Mouse (Mus musculus): ENCODE measurements around the gene Thrap3. TPM values are rescaled to one million over a fixed set of nuclear protein-coding genes. Genes with fewer than 3 reads are reported as not detected.

Thrap3 gene
- 46.6 and 55.7 TPM in 2 replicates for polyA plus RNA-seq (2012; rRNA removed)

DNA sequence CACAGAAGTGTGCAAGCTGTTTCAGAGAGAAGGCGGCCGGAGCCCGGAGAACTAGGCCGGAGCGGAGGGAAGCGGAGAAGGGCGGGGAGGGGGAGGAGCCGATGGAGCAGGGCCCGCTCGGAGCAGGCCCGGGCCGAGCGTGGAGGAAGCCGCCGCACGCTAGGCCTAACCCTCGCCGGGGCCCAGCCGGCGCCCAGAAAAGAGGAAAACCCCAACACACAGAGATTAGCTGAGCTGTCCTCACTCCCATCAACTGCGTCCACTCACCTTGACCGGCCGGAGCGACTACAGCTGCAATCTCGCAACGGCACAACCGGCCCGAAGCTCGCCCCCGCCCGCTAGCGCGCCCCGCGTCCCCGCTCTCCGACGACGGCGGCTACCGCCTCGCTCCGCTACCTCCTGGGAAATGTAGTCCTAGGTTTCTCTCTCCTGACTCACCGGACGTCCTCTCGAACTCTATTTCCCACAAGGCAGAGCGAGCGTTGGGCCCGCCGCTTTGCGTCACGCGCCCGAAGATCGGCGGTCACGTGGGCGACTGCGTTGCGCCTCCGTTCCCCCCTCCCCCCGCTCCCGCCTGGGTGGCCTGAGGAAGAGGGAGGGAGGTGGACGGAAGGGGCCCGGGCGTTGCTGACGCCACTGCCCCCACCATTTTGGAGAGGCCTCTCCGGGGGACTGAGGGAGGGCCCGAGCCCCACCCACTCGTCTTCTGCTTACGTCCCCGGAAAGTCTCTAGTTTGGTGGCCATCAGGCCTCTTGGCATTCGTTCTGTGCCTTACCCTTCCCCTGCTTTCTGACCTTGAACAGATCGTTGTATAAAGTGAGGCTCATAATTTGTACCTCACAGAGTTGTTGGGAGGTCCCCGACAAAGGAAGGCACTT, at the start of gene Thrap3:
Gene Thrap3 (minus strand): TSS at position 458 of the 879 bp plus-strand sequence.

DNA sequence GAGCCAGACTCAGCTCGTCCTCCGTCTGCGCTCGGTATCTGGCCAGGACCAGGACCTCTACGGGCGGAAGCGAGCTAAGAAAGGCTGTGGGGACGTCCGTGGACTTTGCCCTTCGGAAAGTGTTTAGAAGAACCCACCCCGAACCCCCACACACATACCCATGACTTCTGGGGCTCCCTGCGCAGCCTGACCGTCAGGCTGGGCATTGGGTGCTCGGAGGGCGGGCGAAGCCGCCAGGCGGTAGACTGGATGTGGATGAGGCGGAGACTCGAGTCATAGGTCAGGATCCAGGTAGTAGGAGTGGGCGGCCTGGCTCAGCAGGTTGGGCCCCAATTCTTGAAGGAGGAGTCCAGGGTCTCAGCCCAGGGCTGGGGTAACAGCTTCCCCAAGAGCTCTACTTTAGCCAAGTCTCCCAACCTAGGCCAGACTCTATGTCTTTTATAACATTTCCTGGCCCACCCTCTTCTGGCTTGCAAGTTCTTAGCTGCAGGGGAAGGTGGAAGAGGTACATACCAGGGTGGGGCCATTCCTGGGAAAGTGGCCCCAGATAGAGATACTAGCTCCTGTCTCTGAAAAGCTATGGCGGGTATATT, 39.4 kb downstream of the Thrap3 start, which contains the start of gene Sh3d21:
Gene Sh3d21 (minus strand): TSS at position 425 of the 593 bp plus-strand sequence.

DNA sequence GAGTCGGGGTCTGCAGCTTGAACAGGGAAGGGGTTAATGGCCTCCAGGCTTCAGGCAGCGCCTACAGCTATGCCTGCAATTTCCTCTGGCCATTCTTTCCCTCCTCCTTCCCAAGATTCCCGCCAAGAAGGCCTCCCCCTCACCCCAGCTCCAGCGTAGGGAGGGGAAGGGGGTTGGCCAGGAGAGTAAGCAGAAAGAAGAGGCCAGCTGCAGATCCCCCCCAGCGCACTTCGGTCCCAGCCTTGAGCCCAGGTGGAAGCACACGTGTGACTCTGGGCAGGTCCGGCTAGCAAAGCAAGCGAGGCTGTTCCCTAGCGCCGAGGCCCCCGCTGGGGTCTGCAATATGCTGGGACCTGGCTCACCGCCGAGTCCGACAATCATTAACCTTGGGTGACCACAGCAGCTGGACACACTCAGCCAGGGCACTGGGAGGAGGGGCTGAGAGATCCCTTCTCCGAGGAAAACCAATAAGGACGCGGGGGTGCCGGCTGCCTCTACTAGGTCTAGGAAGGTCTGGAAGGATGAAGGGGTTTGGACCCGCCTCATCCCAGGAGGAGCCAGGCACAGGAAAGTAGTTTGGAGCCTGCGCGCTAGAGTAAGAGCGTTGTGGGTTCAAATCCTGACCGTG, 54.9 kb downstream of the Thrap3 start, which contains the start of gene Eva1b:
Gene Eva1b (plus strand): TSS at position 212 of the 628 bp plus-strand sequence.

Other genes with a start within 250 kb of the Thrap3 start
- gene Csf3r, start 178.2 kb downstream of the Thrap3 start, polyA plus RNA-seq (2012; rRNA removed), result 9.6 and 13.0 TPM in 2 replicates
- gene Mrps15, start 155.8 kb downstream of the Thrap3 start, polyA plus RNA-seq (2012; rRNA removed), result 37.4 and 41.1 TPM in 2 replicates
- 0.31 and 0.36 TPM in 2 replicates for gene Oscp1, start 144.2 kb downstream of the Thrap3 start, polyA plus RNA-seq (2012; rRNA removed)
- gene Lsm10, start 106.1 kb downstream of the Thrap3 start, polyA plus RNA-seq (2012; rRNA removed), result 17.7 and 19.1 TPM in 2 replicates
- 5.2 and 5.5 TPM in 2 replicates for gene Stk40, start 98.8 kb downstream of the Thrap3 start, polyA plus RNA-seq (2012; rRNA removed)
- 21.5 and 22.5 TPM in 2 replicates for gene Eva1b, start 55.0 kb downstream of the Thrap3 start, polyA plus RNA-seq (2012; rRNA removed)
- 1.2 TPM in 2 replicates for gene Sh3d21, start 39.3 kb downstream of the Thrap3 start, polyA plus RNA-seq (2012; rRNA removed)
- gene Map7d1, start 53.6 kb upstream of the Thrap3 start, polyA plus RNA-seq (2012; rRNA removed), result 11.9 and 14.6 TPM in 2 replicates
- gene Trappc3, start 59.6 kb upstream of the Thrap3 start, polyA plus RNA-seq (2012; rRNA removed), result 25.8 and 26.1 TPM in 2 replicates
- gene Col8a2, start 84.0 kb upstream of the Thrap3 start, polyA plus RNA-seq (2012; rRNA removed), result 0.26 and 0.27 TPM in 2 replicates
- 18.9 and 21.8 TPM in 2 replicates for gene Adprhl2, start 118.9 kb upstream of the Thrap3 start, polyA plus RNA-seq (2012; rRNA removed)
- 0.81 and 0.97 TPM in 2 replicates for gene Tekt2, start 122.9 kb upstream of the Thrap3 start, polyA plus RNA-seq (2012; rRNA removed)
- gene Ago3, start 226.8 kb upstream of the Thrap3 start, polyA plus RNA-seq (2012; rRNA removed), result 1.3 and 1.4 TPM in 2 replicates